Mouse (Mus musculus): ENCODE measurements around the gene Ankrd11. TPM values are rescaled to one million over a fixed set of nuclear protein-coding genes. Genes with fewer than 3 reads are reported as not detected.

The Ankrd11 gene
- polyA plus RNA-seq, 1 experiment from 2014 or later: 62.4 TPM

DNA sequence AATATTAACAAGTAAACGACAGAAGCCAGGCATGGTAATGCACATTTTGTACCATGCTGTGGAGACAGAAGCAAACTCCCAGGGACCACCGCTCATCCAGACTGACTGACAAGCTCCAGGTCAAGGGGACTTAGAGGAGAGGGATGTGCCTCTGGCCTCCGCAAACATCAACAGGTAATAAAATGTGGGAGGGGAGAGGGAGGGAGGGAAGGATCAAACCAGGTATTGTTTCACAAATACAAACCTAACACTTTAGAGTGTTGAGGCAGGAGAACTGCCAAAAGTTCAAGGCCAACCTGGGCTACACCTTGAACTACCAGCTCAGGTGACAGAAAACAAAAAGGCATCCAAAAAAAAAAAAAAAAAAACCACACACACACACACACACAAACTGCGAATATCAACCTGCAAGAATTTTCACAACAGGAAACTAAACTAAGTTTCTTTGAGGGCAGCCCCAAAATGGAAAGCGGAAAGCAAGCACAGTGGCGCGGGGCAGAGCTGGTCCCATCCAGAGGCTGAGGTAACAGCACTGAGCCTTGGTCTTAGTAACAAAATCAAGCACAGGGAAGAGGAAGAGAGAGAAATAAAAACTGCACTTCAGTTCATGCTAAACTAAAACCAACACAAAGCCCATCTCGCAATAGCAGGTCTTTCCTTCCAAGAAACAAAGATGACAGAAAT lies 55.4 kb downstream of the Ankrd11 start:
- Histone ChIP-seq H3K9ac (no peak overlapping the region), H3K4me2 (no peak overlapping the region), H3K4me3 (no peak overlapping the region), H3K36me3 (no peaks in the 10 kb centered on the region), H3K27me3 (replicated peaks) (no peaks in the 10 kb centered on the region), H3K9me3 (replicated peaks) (no peaks in the 10 kb centered on the region), H3K4me1 (replicated peaks) (peaks cover 47% of the 10 kb centered on the region), H3K27ac (ENCODE audit: poor library complexity, severe bottlenecking) (no peak overlapping the region)
- no peak for ATAC-seq (ENCODE audit: insufficient number of reproducible peaks, low FRiP score)
- WGBS: 82% methylated on average over 8 of the region's 8 CpGs

DNA sequence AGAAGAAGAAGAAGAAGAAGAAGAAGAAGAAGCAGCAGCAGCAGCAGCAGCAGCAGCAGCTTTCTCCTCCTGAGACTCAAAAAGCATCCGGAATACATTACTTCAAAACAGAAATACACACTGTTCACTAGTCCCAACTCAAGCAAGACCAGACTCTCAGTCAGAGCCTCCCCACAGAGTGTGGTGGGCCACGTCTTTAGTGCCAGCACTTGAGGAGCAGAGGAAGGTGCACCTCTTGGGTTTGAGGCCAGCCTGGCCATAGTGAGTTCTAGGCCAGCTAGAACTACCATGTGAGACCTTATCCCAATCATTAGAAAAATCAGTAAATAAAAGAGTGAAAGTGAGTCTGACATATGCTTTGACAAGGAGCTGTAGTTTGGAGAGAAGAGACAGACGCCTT lies 57.9 kb downstream of the Ankrd11 start:
- no peak for ATAC-seq (ENCODE audit: insufficient number of reproducible peaks, low FRiP score)
- 90% methylated on average over 3 of the region's 3 CpGs for WGBS
- Histone ChIP-seq H3K4me2 (no peak overlapping the region), H3K9ac (no peak overlapping the region), H3K27ac (ENCODE audit: poor library complexity, severe bottlenecking) (no peak overlapping the region), H3K4me1 (replicated peaks) (peaks cover 55% of the 10 kb centered on the region), H3K36me3 (no peaks in the 10 kb centered on the region), H3K9me3 (replicated peaks) (no peaks in the 10 kb centered on the region), H3K27me3 (replicated peaks) (no peaks in the 10 kb centered on the region), H3K4me3 (no peak overlapping the region)

DNA sequence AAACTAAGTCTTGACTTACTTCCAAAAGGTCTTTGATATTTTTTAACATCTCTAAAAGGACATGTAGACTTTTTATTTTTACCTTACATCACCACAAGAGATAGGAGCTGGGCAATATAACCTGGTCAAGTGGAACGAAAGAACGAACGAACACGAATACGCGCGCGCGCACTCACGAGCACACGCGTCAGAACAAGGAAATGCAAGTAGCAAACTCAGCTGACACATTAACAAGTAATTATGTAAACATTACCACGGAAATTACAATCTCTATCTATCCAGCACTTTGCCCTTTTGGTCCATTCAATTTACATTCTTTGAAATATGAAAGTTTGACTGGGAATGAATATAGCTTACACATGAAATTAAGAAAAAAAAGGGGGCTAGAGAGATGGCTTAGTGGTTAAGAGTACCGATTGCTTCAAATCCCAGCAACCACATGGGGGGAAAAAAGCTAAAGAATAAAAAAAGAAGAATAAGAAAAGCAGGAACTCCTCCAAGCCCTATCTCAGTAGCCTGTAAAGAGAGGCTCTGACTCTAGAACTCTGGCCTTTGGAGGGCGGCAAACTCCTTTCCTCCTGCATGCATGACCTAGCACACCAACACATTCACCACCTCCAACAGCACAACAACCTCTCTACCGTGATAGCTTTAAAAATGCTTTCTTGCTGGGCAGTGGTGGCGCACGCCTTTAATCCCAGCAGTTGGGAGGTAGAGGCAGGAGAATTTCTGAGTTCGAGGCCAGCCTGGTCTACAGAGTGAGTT lies 58.7 kb downstream of the Ankrd11 start:
- Histone ChIP-seq H3K27ac (ENCODE audit: poor library complexity, severe bottlenecking) (no peak overlapping the region), H3K4me1 (replicated peaks) (peaks cover 53% of the 10 kb centered on the region), H3K9ac (no peak overlapping the region), H3K4me3 (no peak overlapping the region), H3K27me3 (replicated peaks) (no peaks in the 10 kb centered on the region), H3K36me3 (no peaks in the 10 kb centered on the region), H3K4me2 (no peak overlapping the region), H3K9me3 (replicated peaks) (no peaks in the 10 kb centered on the region)
- WGBS: 85% methylated on average over 19 of the region's 19 CpGs
- ATAC-seq (ENCODE audit: insufficient number of reproducible peaks, low FRiP score): no peak

DNA sequence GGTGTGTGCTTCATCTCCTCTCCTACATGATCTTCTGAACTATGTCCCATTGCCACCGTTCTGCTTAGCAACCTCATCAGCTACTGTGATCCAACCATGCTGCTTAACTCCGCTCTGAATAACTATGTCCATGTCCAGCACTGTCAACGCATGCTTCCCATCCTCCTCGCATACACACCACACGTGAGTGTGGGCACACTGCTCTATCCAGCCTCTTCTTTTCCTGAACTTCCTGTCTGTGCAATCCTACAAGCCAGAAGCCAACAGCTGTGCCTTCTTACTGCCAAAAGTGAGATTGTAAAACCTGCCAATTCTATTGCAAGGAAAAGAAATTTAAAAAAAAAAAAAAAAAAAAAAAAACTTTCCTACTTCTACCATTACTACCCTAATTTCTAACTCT lies 60.4 kb downstream of the Ankrd11 start:
- 77% methylated on average over 5 of the region's 5 CpGs for WGBS
- Histone ChIP-seq H3K9ac (no peak overlapping the region), H3K4me3 (no peak overlapping the region), H3K4me2 (no peak overlapping the region), H3K4me1 (replicated peaks) (peaks cover 46% of the 10 kb centered on the region), H3K36me3 (no peaks in the 10 kb centered on the region), H3K27me3 (replicated peaks) (no peaks in the 10 kb centered on the region), H3K27ac (ENCODE audit: poor library complexity, severe bottlenecking) (no peak overlapping the region), H3K9me3 (replicated peaks) (no peaks in the 10 kb centered on the region)
- ATAC-seq (ENCODE audit: insufficient number of reproducible peaks, low FRiP score): no peak

GRCm38 (mm10) chr8:122979865-122980509 lies 62.1 kb downstream of the Ankrd11 start:
- H3K9me3 ChIP-seq (replicated peaks): no peaks in the 10 kb centered on the region
- peaks cover 32% of the 10 kb centered on the region for H3K4me1 ChIP-seq (replicated peaks)
- no peak overlapping the region for H3K9ac ChIP-seq
- no peak overlapping the region for H3K4me2 ChIP-seq
- no peak overlapping the region for H3K4me3 ChIP-seq
- H3K36me3 ChIP-seq: no peaks in the 10 kb centered on the region
- H3K27ac ChIP-seq (ENCODE audit: poor library complexity, severe bottlenecking): no peak overlapping the region
- ATAC-seq (ENCODE audit: insufficient number of reproducible peaks, low FRiP score): no peak
- 79% methylated on average over 10 of the region's 10 CpGs for WGBS
- no peaks in the 10 kb centered on the region for H3K27me3 ChIP-seq (replicated peaks)

DNA sequence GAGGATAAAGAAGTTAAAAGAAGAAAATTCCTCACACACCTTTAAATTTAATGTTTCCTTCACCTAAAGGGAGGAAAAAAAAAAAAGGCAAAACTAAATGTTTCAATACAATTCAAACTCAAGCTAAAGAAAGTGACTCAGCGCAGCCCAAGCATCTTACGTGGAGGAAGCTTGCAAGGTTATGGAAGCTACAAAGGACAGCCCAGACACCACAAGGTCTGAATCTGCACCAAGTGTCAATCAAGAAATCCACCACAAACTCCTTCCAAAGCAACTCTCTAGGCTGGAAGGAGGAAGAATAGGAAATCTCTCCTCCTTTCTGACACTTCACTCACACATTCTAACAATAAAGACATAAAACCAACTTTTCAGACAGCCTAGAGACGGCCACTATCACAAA lies 62.7 kb downstream of the Ankrd11 start:
- H3K9ac ChIP-seq: no peak overlapping the region
- H3K4me1 ChIP-seq (replicated peaks): peaks cover 30% of the 10 kb centered on the region
- H3K4me3 ChIP-seq: no peak overlapping the region
- H3K36me3 ChIP-seq: peaks cover 2% of the 10 kb centered on the region; the same call in 1 of the 2 replicates
- WGBS: 83% methylated on average over 3 of the region's 3 CpGs
- no peaks in the 10 kb centered on the region for H3K27me3 ChIP-seq (replicated peaks)
- no peak for ATAC-seq (ENCODE audit: insufficient number of reproducible peaks, low FRiP score)
- H3K9me3 ChIP-seq (replicated peaks): no peaks in the 10 kb centered on the region
- no peak overlapping the region for H3K4me2 ChIP-seq
- H3K27ac ChIP-seq (ENCODE audit: poor library complexity, severe bottlenecking): no peak overlapping the region

DNA sequence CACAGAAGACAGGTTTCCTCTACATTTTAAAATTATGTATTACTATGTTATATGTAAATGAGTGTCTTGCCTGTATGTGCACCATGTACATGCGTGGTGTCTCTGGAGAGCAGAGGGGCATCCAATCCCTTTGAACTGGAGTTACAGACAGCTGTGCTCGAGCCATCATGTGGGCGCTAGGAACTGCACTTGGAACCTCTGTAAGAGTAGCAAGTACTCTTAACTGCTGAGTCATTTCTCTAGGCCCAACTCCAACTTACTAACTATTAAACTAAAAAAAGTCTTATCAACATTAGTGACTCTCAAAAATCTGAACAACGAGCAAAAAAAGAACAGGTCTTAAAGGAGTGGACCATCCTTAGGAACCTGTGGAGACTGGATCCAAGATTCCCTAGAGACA lies 66.0 kb downstream of the Ankrd11 start:
- Histone ChIP-seq H3K4me1 (replicated peaks) (peaks cover 22% of the 10 kb centered on the region), H3K4me3 (no peak overlapping the region), H3K36me3 (peaks cover 2% of the 10 kb centered on the region; the same call in 1 of the 2 replicates), H3K9ac (no peak overlapping the region), H3K27me3 (replicated peaks) (no peaks in the 10 kb centered on the region), H3K4me2 (no peak overlapping the region), H3K27ac (ENCODE audit: poor library complexity, severe bottlenecking) (no peak overlapping the region), H3K9me3 (replicated peaks) (no peaks in the 10 kb centered on the region)
- no peak for ATAC-seq (ENCODE audit: insufficient number of reproducible peaks, low FRiP score)
- WGBS: 89% methylated on average over 4 of the region's 4 CpGs

DNA sequence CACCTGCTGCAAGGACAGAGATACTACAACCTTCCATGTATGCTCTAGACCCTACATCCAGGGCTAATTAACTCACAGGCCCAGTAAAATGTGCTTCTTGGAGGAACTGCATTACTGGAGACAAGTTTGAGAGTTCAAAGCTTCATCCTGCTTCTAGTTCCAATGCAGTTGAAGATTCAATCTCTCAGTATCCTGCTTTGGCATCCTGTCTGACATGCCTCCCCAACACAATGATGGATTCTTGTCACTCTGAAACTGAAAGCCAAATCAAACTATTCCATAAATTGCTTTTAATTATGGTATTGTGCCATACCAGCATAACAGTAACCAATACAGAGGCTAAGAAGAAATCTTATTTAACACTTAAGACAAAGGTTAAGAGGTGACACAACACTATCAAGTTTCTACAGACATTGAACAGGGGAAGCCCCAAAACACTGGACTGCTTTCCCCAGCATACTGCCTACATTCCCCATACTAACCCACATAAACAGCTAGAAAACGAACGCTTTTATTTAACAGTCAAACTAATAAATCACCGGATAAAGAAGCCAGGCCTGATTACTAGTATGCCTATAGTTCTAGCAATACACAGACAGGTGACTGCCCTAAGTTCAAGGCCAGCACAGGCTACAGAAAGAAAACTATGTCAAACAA lies 72.0 kb downstream of the Ankrd11 start:
- H3K27ac ChIP-seq (ENCODE audit: poor library complexity, severe bottlenecking): no peak overlapping the region
- no peaks in the 10 kb centered on the region for H3K4me1 ChIP-seq (replicated peaks)
- H3K27me3 ChIP-seq (replicated peaks): no peaks in the 10 kb centered on the region
- no peak for ATAC-seq (ENCODE audit: insufficient number of reproducible peaks, low FRiP score)
- H3K4me3 ChIP-seq: no peak overlapping the region
- H3K9ac ChIP-seq: no peak overlapping the region
- H3K4me2 ChIP-seq: no peak overlapping the region
- 94% methylated on average over 3 of the region's 3 CpGs for WGBS
- peaks cover 9% of the 10 kb centered on the region; the same call in 1 of the 2 replicates for H3K36me3 ChIP-seq
- H3K9me3 ChIP-seq (replicated peaks): no peaks in the 10 kb centered on the region; the same call in 1 of the 2 replicates

DNA sequence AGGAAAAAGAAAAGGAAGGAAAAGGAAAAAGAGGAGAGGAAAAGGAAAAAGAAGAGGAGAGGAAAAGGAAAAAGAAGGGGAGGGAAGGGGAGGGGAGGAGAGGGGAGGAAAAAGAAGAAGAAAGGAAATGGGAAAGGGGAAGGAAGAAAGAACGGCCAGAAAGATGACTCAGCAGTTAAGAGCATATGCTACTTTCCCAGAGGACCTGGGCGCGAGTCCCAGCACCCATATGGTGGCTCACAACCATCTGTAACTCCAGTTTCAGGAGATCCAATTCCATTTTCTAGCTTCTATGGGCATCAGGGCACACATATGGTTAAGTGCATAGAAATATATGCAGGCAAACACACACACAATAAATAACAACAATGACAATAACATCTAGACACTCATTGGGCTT lies 73.9 kb downstream of the Ankrd11 start:
- WGBS: 87% methylated on average over 3 of the region's 3 CpGs
- Histone ChIP-seq H3K27me3 (replicated peaks) (no peaks in the 10 kb centered on the region), H3K9me3 (replicated peaks) (no peaks in the 10 kb centered on the region; the same call in 1 of the 2 replicates), H3K4me1 (replicated peaks) (peaks cover 4% of the 10 kb centered on the region; the same call in 1 of the 2 replicates), H3K27ac (ENCODE audit: poor library complexity, severe bottlenecking) (no peak overlapping the region), H3K9ac (no peak overlapping the region), H3K4me3 (no peak overlapping the region), H3K36me3 (0 out of 2 replicates have a peak, but pooled peaks cover 7% of the 10 kb centered on the region), H3K4me2 (no peak overlapping the region)
- no peak for ATAC-seq (ENCODE audit: insufficient number of reproducible peaks, low FRiP score)

GRCm38 (mm10) chr8:122966638-122967037 lies 75.4 kb downstream of the Ankrd11 start:
- Histone ChIP-seq H3K9me3 (replicated peaks) (no peaks in the 10 kb centered on the region; the same call in 1 of the 2 replicates), H3K27me3 (replicated peaks) (no peaks in the 10 kb centered on the region), H3K4me3 (no peak overlapping the region), H3K27ac (ENCODE audit: poor library complexity, severe bottlenecking) (no peak overlapping the region), H3K4me1 (replicated peaks) (peaks cover 17% of the 10 kb centered on the region), H3K9ac (no peak overlapping the region), H3K36me3 (0 out of 2 replicates have a peak, but pooled peaks cover 7% of the 10 kb centered on the region), H3K4me2 (no peak overlapping the region)
- 79% methylated on average over 3 of the region's 3 CpGs for WGBS
- no peak for ATAC-seq (ENCODE audit: insufficient number of reproducible peaks, low FRiP score)

- H3K4me3 ChIP-seq: no peak overlapping the region
- no peak overlapping the region for H3K9ac ChIP-seq
- no peak overlapping the region for H3K27ac ChIP-seq (ENCODE audit: poor library complexity, severe bottlenecking)
- 59% methylated on average over 5 of the region's 5 CpGs for WGBS
- H3K36me3 ChIP-seq: no peaks in the 10 kb centered on the region
- H3K27me3 ChIP-seq (replicated peaks): no peaks in the 10 kb centered on the region
- no peak for ATAC-seq (ENCODE audit: insufficient number of reproducible peaks, low FRiP score)
- H3K4me1 ChIP-seq (replicated peaks): peaks cover 47% of the 10 kb centered on the region
- H3K9me3 ChIP-seq (replicated peaks): no peaks in the 10 kb centered on the region
- no peak overlapping the region for H3K4me2 ChIP-seq
These were observed 80.0 kb downstream of the Ankrd11 start for GRCm38 (mm10) chr8:122962046-122962445.
